Mouse (Mus musculus) heart, postnatal 0 days (tissue): ENCODE measurements around the gene Gja1. TPM values are rescaled to one million over a fixed set of nuclear protein-coding genes. Genes with fewer than 3 reads are reported as not detected.

Experiments
- ATAC-seq: fragments of 200-750 bp; cut with Nextera tagmentation; 2 replicates; pipeline ENCODE4 v1.8.0; 2017; ENCODE audit warnings: low read depth, moderate number of reproducible peaks, moderate library complexity; ENCODE audit not compliant: insufficient read depth
- DNase-seq: peaks from one replicate; pipeline ENCODE4 v3.0.0-alpha.2; 2016; ENCODE audit warnings: low spot score
- H3K27ac ChIP-seq: fragments of 300-500 bp; sonication (generic); 2 replicates; pipeline ENCODE4 v1.5.1; 2014; ENCODE audit warnings: low read depth, mild to moderate bottlenecking
- H3K27me3 ChIP-seq: fragments of 300-500 bp; sonication (generic); 2 replicates; pipeline ENCODE4 v1.6.1; 2014; ENCODE audit warnings: low read length, mixed read lengths; ENCODE audit not compliant: control insufficient read depth, insufficient read depth
- H3K36me3 ChIP-seq: fragments of 300-500 bp; sonication (generic); replicated peaks from 2 replicates; pipeline ENCODE4 v1.6.1; 2014; ENCODE audit warnings: low read length, mixed read lengths; ENCODE audit not compliant: control insufficient read depth, insufficient read depth
- H3K4me1 ChIP-seq: fragments of 300-500 bp; sonication (generic); 2 replicates; pipeline ENCODE4 v1.6.1; 2014; ENCODE audit warnings: antibody characterized with exemption; ENCODE audit not compliant: control insufficient read depth, insufficient read depth
- H3K4me2 ChIP-seq: fragments of 300-500 bp; sonication (generic); 2 replicates; pipeline ENCODE4 v1.6.1; 2014; ENCODE audit warnings: low read depth, mild to moderate bottlenecking, low read length, moderate library complexity
- H3K4me3 ChIP-seq: fragments of 300-500 bp; sonication (generic); 2 replicates; pipeline ENCODE4 v1.5.1; 2014; ENCODE audit warnings: low read depth, low read length
- H3K9ac ChIP-seq: fragments of 300-500 bp; sonication (generic); replicated peaks from 2 replicates; pipeline ENCODE4 v1.6.1; 2014; ENCODE audit warnings: low read depth, low read length, mixed read lengths
- H3K9me3 ChIP-seq: fragments of 300-500 bp; sonication (generic); replicated peaks from 2 replicates; pipeline ENCODE4 v1.6.1; 2016; ENCODE audit warnings: low read length; ENCODE audit not compliant: control insufficient read depth
- CTCF ChIP-seq: IDR thresholded peaks from 2 replicates; pipeline ENCODE4 v1.5.1; 2016; ENCODE audit warnings: antibody characterized with exemption, control low read depth, low read depth
- EP300 ChIP-seq: IDR thresholded peaks from 2 replicates; pipeline ENCODE4 v1.6.1; 2016; ENCODE audit warnings: antibody characterized with exemption, low read depth
- WGBS: fragments of 180-500 bp; shearing (Covaris S2); extraction: QIAGEN DNeasy Blood & Tissue Kit; methylation state at CpG from one replicate; pipeline ENCODE4 v1.1.7; 2014; 5-methylcytosine and 5-hydroxymethylcytosine counted together
- polyA plus RNA-seq: library from polyadenylated mRNA; unstranded; fragments of >200 nt; fragmentation: Nextera tagmentation; extraction: Ambion mirVana; gene quantifications from 2 replicates; pipeline ENCODE4 v1.2.1, GENCODE M21; 2015
- total RNA-seq: library from RNA; depleted of rRNA; stranded (reverse); fragments of >200 nt; gene quantifications from 2 replicates; pipeline ENCODE4 v1.2.3, GENCODE M21; 2014; ENCODE audit warnings: low replicate concordance

Gene Gja1
- total and polyA plus RNA-seq, 2 experiments from 2014 or later = 396 to 613 TPM

DNA sequence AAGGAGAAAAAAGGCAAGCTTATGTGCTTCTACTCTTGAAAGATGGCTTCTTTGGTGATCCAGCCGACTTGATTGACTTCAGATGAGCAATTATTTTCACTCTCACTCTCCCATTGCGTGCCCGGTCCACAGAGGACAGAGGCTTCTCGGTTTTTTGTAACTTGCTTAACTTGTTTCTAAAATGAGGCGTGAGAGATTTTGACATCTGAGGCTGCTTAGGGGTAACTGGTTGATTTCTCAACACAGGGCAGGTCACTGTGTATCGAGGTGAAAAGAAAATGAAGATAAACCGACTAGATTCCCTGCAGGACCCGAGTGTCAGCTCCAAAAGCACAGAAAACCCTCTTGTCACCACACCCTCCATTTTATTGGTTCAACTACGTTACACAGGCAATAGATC lies 28.8 kb downstream of the Gja1 start:
- Histone ChIP-seq H3K4me2 (no peak overlapping the region), H3K4me1 (no peaks in the 10 kb centered on the region), H3K27ac (no peak overlapping the region), H3K9ac (no peak overlapping the region), H3K27me3 (no peaks in the 10 kb centered on the region), H3K36me3 (no peaks in the 10 kb centered on the region), H3K4me3 (no peak overlapping the region), H3K9me3 (no peaks in the 10 kb centered on the region)
- ATAC-seq (no peak), DNase-seq (no peak)
- TF ChIP-seq CTCF (no peak), EP300 (no peak)
- 72% methylated on average over 9 of the region's 9 CpGs for WGBS

DNA sequence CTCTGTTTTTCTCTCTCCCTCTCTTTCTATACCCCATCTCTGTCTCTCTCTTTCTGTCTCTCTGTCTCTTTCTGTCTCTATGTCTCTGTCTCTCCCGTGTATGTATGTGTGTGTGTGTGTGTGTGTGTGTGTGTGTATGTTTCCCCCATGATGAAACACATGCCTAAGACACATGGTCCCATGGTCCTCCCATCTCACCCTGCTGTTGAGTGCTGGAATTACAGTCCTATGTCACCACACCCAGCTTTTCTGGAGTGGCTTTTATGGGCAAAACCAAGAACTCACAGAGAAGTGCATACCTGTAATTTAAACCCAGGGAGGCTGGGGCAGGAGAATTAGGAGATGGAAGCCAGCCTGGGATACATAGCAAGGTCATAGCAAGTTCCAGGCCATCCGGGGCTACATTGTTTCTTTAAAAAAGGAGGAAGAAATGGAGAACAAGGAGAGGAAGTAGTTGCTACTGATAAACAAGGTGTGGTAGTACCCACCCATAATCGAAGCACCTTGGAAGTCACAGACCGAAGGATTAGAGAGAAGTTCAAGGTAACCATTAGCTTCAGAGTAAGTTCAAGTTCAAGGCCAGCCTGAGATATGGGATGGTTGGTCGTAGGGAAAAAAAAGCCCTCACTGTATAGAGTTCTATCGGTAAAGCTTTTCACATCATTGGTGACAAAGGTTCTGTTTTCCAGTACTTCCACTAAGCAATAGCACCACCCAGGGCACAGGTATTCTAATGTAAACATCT lies 29.4 kb downstream of the Gja1 start:
- Histone ChIP-seq H3K4me2 (no peak overlapping the region), H3K4me1 (no peaks in the 10 kb centered on the region), H3K36me3 (no peaks in the 10 kb centered on the region), H3K9ac (no peak overlapping the region), H3K9me3 (no peaks in the 10 kb centered on the region), H3K27me3 (no peaks in the 10 kb centered on the region), H3K27ac (no peak overlapping the region), H3K4me3 (no peak overlapping the region)
- 83% methylated on average over 6 of the region's 6 CpGs for WGBS
- no peak for ATAC-seq
- DNase-seq = no peak
- TF ChIP-seq CTCF = no peak
- no peak for TF ChIP-seq EP300

GRCm38 (mm10) chr10:56415894-56416570 lies 38.9 kb downstream of the Gja1 start:
- no peak overlapping the region for H3K4me2 ChIP-seq
- no peaks in the 10 kb centered on the region for H3K4me1 ChIP-seq
- no peak overlapping the region for H3K4me3 ChIP-seq
- ATAC-seq (peak; percentile 82), DNase-seq (peak; percentile 55)
- no peak overlapping the region for H3K9ac ChIP-seq
- no peaks in the 10 kb centered on the region for H3K36me3 ChIP-seq
- peak overlapping the region; percentile 68 for H3K27ac ChIP-seq
- TF ChIP-seq CTCF (no peak), EP300 (no peak)
- no peaks in the 10 kb centered on the region for H3K9me3 ChIP-seq
- no peaks in the 10 kb centered on the region for H3K27me3 ChIP-seq
- 28% methylated on average over 7 of the region's 7 CpGs for WGBS

GRCm38 (mm10) chr10:56422518-56422917 lies 45.4 kb downstream of the Gja1 start:
- DNase-seq (no peak), ATAC-seq (no peak)
- Histone ChIP-seq H3K4me2 (no peak overlapping the region), H3K27me3 (no peaks in the 10 kb centered on the region), H3K27ac (no peak overlapping the region), H3K4me1 (no peaks in the 10 kb centered on the region), H3K4me3 (no peak overlapping the region), H3K36me3 (no peaks in the 10 kb centered on the region), H3K9ac (no peak overlapping the region), H3K9me3 (no peaks in the 10 kb centered on the region)
- TF ChIP-seq CTCF = no peak
- TF ChIP-seq EP300 = no peak
- WGBS = 63% methylated on average over 4 of the region's 4 CpGs

DNA sequence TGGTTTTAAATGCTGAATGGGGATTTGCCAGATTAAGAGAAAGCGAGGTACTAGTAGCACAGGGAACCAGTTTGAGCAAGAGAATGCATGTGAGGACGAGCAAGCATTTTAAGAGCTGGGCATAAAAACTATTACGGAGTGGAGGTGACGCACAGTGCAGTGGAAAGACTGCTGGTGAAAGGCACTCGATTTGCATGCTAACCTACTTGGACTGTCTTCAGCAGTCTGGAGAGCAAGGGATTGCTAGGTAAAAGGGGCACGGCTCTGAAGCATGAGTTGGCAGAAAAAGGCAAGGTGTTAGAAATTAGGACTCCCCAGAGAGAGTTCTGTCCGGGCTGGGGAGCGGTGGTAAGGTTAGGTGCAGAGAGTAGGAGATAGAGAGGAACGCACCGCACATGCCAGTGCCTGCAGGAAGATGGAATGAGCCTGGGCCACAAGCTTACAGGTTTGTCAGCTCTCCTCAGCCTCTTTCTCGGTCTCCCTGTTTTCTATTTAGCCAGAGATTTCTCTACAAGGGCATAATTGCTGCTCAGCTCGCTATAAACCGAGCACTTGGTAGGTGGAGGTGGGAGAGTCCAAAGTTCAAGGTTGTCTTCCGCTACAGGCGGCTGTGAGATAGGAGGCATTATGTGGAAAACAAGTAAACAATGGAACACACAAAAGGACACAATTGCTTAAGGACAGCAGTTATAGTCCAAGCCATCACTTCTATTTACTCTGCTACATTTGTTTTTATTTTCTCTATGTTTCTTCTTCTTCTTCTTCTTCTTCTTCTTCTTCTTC lies 48.1 kb downstream of the Gja1 start:
- Histone ChIP-seq H3K4me3 (no peak overlapping the region), H3K36me3 (no peaks in the 10 kb centered on the region), H3K9me3 (no peaks in the 10 kb centered on the region), H3K4me2 (no peak overlapping the region), H3K4me1 (no peaks in the 10 kb centered on the region), H3K27ac (no peak overlapping the region), H3K27me3 (no peaks in the 10 kb centered on the region), H3K9ac (no peak overlapping the region)
- WGBS = 76% methylated on average over 15 of the region's 15 CpGs
- ATAC-seq (no peak), DNase-seq (no peak)
- TF ChIP-seq EP300 (no peak), CTCF (no peak)
